Comparison of ENCODE assay signal across 25 mouse cellular contexts in the genomic region with DNA sequence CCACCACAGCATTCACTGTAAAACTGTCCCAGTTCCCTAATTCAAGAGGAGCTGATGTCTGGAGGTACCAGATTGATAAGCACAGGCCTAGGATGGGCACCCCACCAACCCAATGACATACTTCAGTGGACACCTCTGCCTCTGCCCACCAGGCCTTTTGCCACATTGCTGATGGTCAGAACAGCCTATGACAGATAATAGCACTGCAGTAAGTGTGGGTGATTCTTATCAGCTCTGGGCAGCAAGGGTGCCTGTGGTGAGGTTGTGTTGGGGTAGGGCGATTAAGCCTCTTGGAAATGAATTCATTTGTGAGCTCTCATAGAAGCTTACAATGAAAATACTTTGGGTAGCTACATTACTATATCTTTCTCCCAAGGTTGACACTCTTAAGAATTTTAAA. TPM values are rescaled to one million over a fixed set of nuclear protein-coding genes. Genes with fewer than 3 reads are reported as not detected.
DNase-seq lines count a peak whose midpoint lies in the region; ATAC-seq lines count a peak whose summit lies in the region.
"Had no signal": no experiment of that assay in that cellular context is flagged by ENCODE, and none has a peak within 500 bp of the region (broad histone marks: within the 10 kb centered on the region; RNA-seq: fewer than 3 reads in every experiment).

No protein-coding gene starts in this region.

- no peaks in the 10 kb centered on the region for H3K27me3 ChIP-seq in midbrain, embryonic 11.5 days (ENCODE audit: control insufficient read depth, insufficient read depth, low read length)
- no peaks in the 10 kb centered on the region for H3K27me3 ChIP-seq in midbrain, embryonic 16.5 days (ENCODE audit: control insufficient read depth, insufficient read depth, low read depth, low read length)
- H3K27me3 ChIP-seq: CH12.LX; embryonic facial prominence, embryonic 12.5 days; forebrain, embryonic 13.5 days; forebrain, embryonic 15.5 days had no signal

- no peak overlapping the region for H3K27ac ChIP-seq in midbrain, embryonic 11.5 days (ENCODE audit: low read depth, low read length)
- no peak overlapping the region for H3K27ac ChIP-seq in midbrain, embryonic 16.5 days (ENCODE audit: low read length)
- H3K27ac ChIP-seq: embryonic facial prominence, embryonic 10.5 days; embryonic facial prominence, embryonic 12.5 days; forebrain, embryonic 13.5 days; forebrain, embryonic 15.5 days had no signal

- H3K4me2 ChIP-seq in midbrain, embryonic 11.5 days, result no peak overlapping the region
- H3K4me2 ChIP-seq in midbrain, embryonic 16.5 days (ENCODE audit: low read length), result no peak overlapping the region
- H3K4me2 ChIP-seq: embryonic facial prominence, embryonic 12.5 days; forebrain, embryonic 13.5 days; forebrain, embryonic 15.5 days had no signal

- no peak overlapping the region for H3K4me3 ChIP-seq in midbrain, embryonic 11.5 days (ENCODE audit: low read depth, low read length)
- no peak overlapping the region for H3K4me3 ChIP-seq in midbrain, embryonic 16.5 days (ENCODE audit: low read depth, low read length)
- H3K4me3 ChIP-seq: embryonic facial prominence, embryonic 10.5 days; embryonic facial prominence, embryonic 12.5 days; forebrain, embryonic 13.5 days; forebrain, embryonic 15.5 days had no signal

- WGBS in midbrain, embryonic 11.5 days, result 100% methylated on average over 1 of the region's 1 CpGs
- 93% methylated on average over 1 of the region's 1 CpGs for WGBS in midbrain, embryonic 16.5 days

- intact Hi-C loops in left cerebral cortex, postnatal 25 days (cut with DNase I), result no loop called here

- no peak for ATAC-seq in midbrain, embryonic 11.5 days (ENCODE audit: low FRiP score)
- no peak for ATAC-seq in midbrain, embryonic 16.5 days
- peak; percentile 44 for ATAC-seq in granulocyte monocyte progenitor cell, adult 5-6 weeks (replicated peaks; ENCODE audit: poor library complexity, severe bottlenecking)
- ATAC-seq: activated CD4-positive, CD25-positive, alpha-beta regulatory T cell, adult 4 months; CD4-positive, CD25-positive, alpha-beta regulatory T cell, adult 4 months; forebrain, embryonic 13.5 days; forebrain, embryonic 15.5 days; forebrain, postnatal 0 days; Patski had no signal

- no peak overlapping the region for H3K9ac ChIP-seq in midbrain, embryonic 11.5 days (ENCODE audit: low read length)
- no peak overlapping the region for H3K9ac ChIP-seq in midbrain, embryonic 16.5 days (ENCODE audit: low read depth, low read length)
- H3K9ac ChIP-seq: embryonic facial prominence, embryonic 12.5 days; forebrain, embryonic 13.5 days; forebrain, embryonic 15.5 days; forebrain, postnatal 0 days had no signal

- no peaks in the 10 kb centered on the region for H3K9me3 ChIP-seq in midbrain, embryonic 11.5 days (ENCODE audit: control insufficient read depth, low read length)
- H3K9me3 ChIP-seq in midbrain, embryonic 16.5 days (replicated peaks; ENCODE audit: control insufficient read depth, low read length, poor library complexity, severe bottlenecking), result no peaks in the 10 kb centered on the region
- H3K9me3 ChIP-seq: embryonic facial prominence, embryonic 10.5 days; embryonic facial prominence, embryonic 12.5 days; forebrain, embryonic 13.5 days; forebrain, embryonic 15.5 days; G1E had no signal

- DNase-seq in midbrain, embryonic 11.5 days (ENCODE audit: low spot score, missing footprints), result peak; percentile 21
- no peak for DNase-seq in ovary, postnatal 10 days (ENCODE audit: low spot score)
- DNase-seq in left cerebral cortex, postnatal 25 days (ENCODE audit: low spot score in 2 of 2), result no peak
- DNase-seq: adrenal gland, adult 8-10 months; adrenal gland, postnatal 14 days; adrenal gland, postnatal 36 days; B cell, adult 2 months; cerebellum, adult 11-12 months; cerebellum, adult 2 months; cerebellum, adult 9-10 months; cerebellum, postnatal 10 days; cerebellum, postnatal 25 days; forebrain, postnatal 0 days had no signal

- H3K4me1 ChIP-seq in midbrain, embryonic 11.5 days (ENCODE audit: control insufficient read depth, insufficient read depth, low read length), result no peaks in the 10 kb centered on the region
- H3K4me1 ChIP-seq in midbrain, embryonic 16.5 days (ENCODE audit: control insufficient read depth, insufficient read depth, low read length), result no peaks in the 10 kb centered on the region
- H3K4me1 ChIP-seq: embryonic facial prominence, embryonic 10.5 days; embryonic facial prominence, embryonic 12.5 days; forebrain, embryonic 13.5 days; forebrain, embryonic 15.5 days had no signal

- H3K36me3 ChIP-seq in midbrain, embryonic 11.5 days (ENCODE audit: control insufficient read depth, insufficient read depth, low read length), result no peaks in the 10 kb centered on the region
- no peaks in the 10 kb centered on the region for H3K36me3 ChIP-seq in midbrain, embryonic 16.5 days (ENCODE audit: control insufficient read depth, insufficient read depth, low read length)
- H3K36me3 ChIP-seq: embryonic facial prominence, embryonic 10.5 days; embryonic facial prominence, embryonic 12.5 days; forebrain, embryonic 15.5 days; G1E had no signal

RNA-seq across cellular contexts. Expression of gene Slc26a3, which starts 5.2 kb away (rescaled TPM):
- polyA plus RNA-seq in midbrain, embryonic 11.5 days (2014; fragmentation: Nextera tagmentation; extraction: Ambion mirVana), result not detected in 2 replicates
- polyA plus RNA-seq in midbrain, embryonic 16.5 days (2015; fragmentation: Nextera tagmentation; extraction: Ambion mirVana), result 0.09 TPM in 1 of 2 replicates, not detected in the other
- not detected in 2 replicates for total RNA-seq in granulocyte monocyte progenitor cell, adult 5-6 weeks (2014; fragmentation: Nextera tagmentation)
- total RNA-seq in granulocyte monocyte progenitor cell, adult 5-6 weeks (2017), result not detected in 2 replicates
- under 1 TPM; 0.16 to 0.32 TPM for total RNA-seq in left cerebral cortex, postnatal 25 days (2021)
- total RNA-seq: CH12.LX; forebrain, postnatal 0 days had no signal
- polyA plus RNA-seq: CD4-positive, CD25-positive, alpha-beta regulatory T cell, adult 4 months; embryonic facial prominence, embryonic 10.5 days; embryonic facial prominence, embryonic 12.5 days; forebrain, embryonic 11.5 days; forebrain, postnatal 0 days; G1E; Patski had no signal

RNA-seq across cellular contexts. Expression of gene Dld, which starts 44.6 kb away (rescaled TPM):
- 159 and 186 TPM in 2 replicates for polyA plus RNA-seq in midbrain, embryonic 11.5 days (2014; fragmentation: Nextera tagmentation; extraction: Ambion mirVana)
- 122 and 132 TPM in 2 replicates for polyA plus RNA-seq in midbrain, embryonic 16.5 days (2015; fragmentation: Nextera tagmentation; extraction: Ambion mirVana)
- total RNA-seq in granulocyte monocyte progenitor cell, adult 5-6 weeks (2014; fragmentation: Nextera tagmentation), result 72.1 and 92.7 TPM in 2 replicates
- 166 and 168 TPM in 2 replicates for total RNA-seq in granulocyte monocyte progenitor cell, adult 5-6 weeks (2017)
- total RNA-seq in left cerebral cortex, postnatal 25 days (2021), result 100 to 1,000 TPM; 103 to 111 TPM
